Mouse (Mus musculus) cerebellum, adult 2 months (tissue): Measurements from ENCODE around the gene Col17a1. TPM values are rescaled to one million over a fixed set of nuclear protein-coding genes. Genes with fewer than 3 reads are reported as not detected.

Experiments
- DNase-seq, 2 experiments: peaks; one replicate each; pipeline ENCODE4 v3.0.0; 2021
- H3K27ac ChIP-seq: fragments of 200-500 bp; 2 replicates; pipeline ENCODE4 v1.5.1; 2012; ENCODE audit warnings: low read length, control low read depth, inconsistent platforms; ENCODE audit not compliant: insufficient read depth
- H3K27me3 ChIP-seq: fragments of 200-500 bp; 2 replicates; pipeline ENCODE4 v1.6.1; 2012; ENCODE audit warnings: inconsistent platforms, mild to moderate bottlenecking, low read length, moderate library complexity; ENCODE audit not compliant: control insufficient read depth, insufficient read depth
- H3K4me1 ChIP-seq: fragments of 200-500 bp; 2 replicates; pipeline ENCODE4 v1.6.1; 2011; ENCODE audit warnings: low read length; ENCODE audit not compliant: control insufficient read depth, insufficient read depth
- H3K4me3 ChIP-seq: fragments of 200-500 bp; replicated peaks from 2 replicates; pipeline ENCODE3; 2011; ENCODE audit warnings: mild to moderate bottlenecking, low read depth, low read length, control low read depth; ENCODE audit not compliant: insufficient read depth
- CTCF ChIP-seq: fragments of 200-500 bp; IDR thresholded peaks from 2 replicates; pipeline ENCODE4 v1.5.1; 2011; ENCODE audit warnings: low read depth, mild to moderate bottlenecking, control low read depth, low read length, moderate library complexity, borderline replicate concordance; ENCODE audit not compliant: insufficient read depth
- POLR2A ChIP-seq: fragments of 200-500 bp; IDR thresholded peaks from 2 replicates; pipeline ENCODE4 v1.6.1; 2011; ENCODE audit warnings: low read length, control low read depth, borderline replicate concordance; ENCODE audit not compliant: insufficient read depth
- WGBS: fragments of 180-500 bp; shearing (Covaris S2); methylation state at CpG from one replicate; pipeline ENCODE4 v1.1.7; 2018; 5-methylcytosine and 5-hydroxymethylcytosine counted together
- polyA plus RNA-seq: library from polyadenylated mRNA; depleted of rRNA; stranded (reverse); fragments of >200 nt; gene quantifications from 2 replicates; pipeline ENCODE4 v1.2.3, GENCODE M21; 2012

Gene Col17a1
- polyA plus RNA-seq, 1 experiment, result 3.6 TPM

GRCm38 (mm10) chr19:47716144-47716543, 24.2 kb upstream of the Col17a1 start:
- no peak overlapping the region for H3K27ac ChIP-seq
- 59% methylated on average over 2 of the region's 2 CpGs for WGBS
- no peaks in the 10 kb centered on the region for H3K4me1 ChIP-seq
- no peak for DNase-seq
- TF ChIP-seq POLR2A, result no peak
- no peak for TF ChIP-seq CTCF
- H3K4me3 ChIP-seq, result no peak overlapping the region
- no peaks in the 10 kb centered on the region for H3K27me3 ChIP-seq

- Histone ChIP-seq H3K27ac (no peak overlapping the region), H3K4me1 (no peaks in the 10 kb centered on the region), H3K4me3 (no peak overlapping the region), H3K27me3 (no peaks in the 10 kb centered on the region)
- DNase-seq, result no peak
- 78% methylated on average over 9 of the region's 9 CpGs for WGBS
- no peak for TF ChIP-seq CTCF
- TF ChIP-seq POLR2A, result no peak
Measured at GRCm38 (mm10) chr19:47713457-47713856, 21.6 kb upstream of the Col17a1 start.

GRCm38 (mm10) chr19:47710376-47710775, 18.5 kb upstream of the Col17a1 start:
- no peak for TF ChIP-seq POLR2A
- TF ChIP-seq CTCF, result no peak
- DNase-seq, result no peak
- 71% methylated on average over 4 of the region's 4 CpGs for WGBS

GRCm38 (mm10) chr19:47705772-47706309, 13.9 kb upstream of the Col17a1 start:
- Histone ChIP-seq H3K27me3 (no peaks in the 10 kb centered on the region), H3K4me3 (no peak overlapping the region), H3K4me1 (no peaks in the 10 kb centered on the region), H3K27ac (no peak overlapping the region)
- TF ChIP-seq POLR2A (no peak), CTCF (no peak)
- DNase-seq, result no peak
- WGBS, result 88% methylated on average over 8 of the region's 8 CpGs

More at GRCm38 (mm10) chr19:47710376-47710775, 18.5 kb upstream of the Col17a1 start:
- Histone ChIP-seq H3K4me1 (no peaks in the 10 kb centered on the region), H3K4me3 (no peak overlapping the region), H3K27ac (no peak overlapping the region), H3K27me3 (no peaks in the 10 kb centered on the region)

- Histone ChIP-seq H3K4me3 (no peak overlapping the region), H3K27me3 (no peaks in the 10 kb centered on the region), H3K27ac (no peak overlapping the region), H3K4me1 (no peaks in the 10 kb centered on the region)
- 68% methylated on average over 13 of the region's 13 CpGs for WGBS
- TF ChIP-seq CTCF (no peak), POLR2A (no peak)
- no peak for DNase-seq
Measured at GRCm38 (mm10) chr19:47705080-47705771, 13.3 kb upstream of the Col17a1 start.

GRCm38 (mm10) chr19:47700509-47700908, 8.6 kb upstream of the Col17a1 start:
- Histone ChIP-seq H3K27ac (no peak overlapping the region), H3K27me3 (no peaks in the 10 kb centered on the region), H3K4me3 (no peak overlapping the region), H3K4me1 (no peaks in the 10 kb centered on the region)
- TF ChIP-seq POLR2A (no peak), CTCF (no peak)
- WGBS, result 95% methylated on average over 8 of the region's 8 CpGs
- no peak for DNase-seq

GRCm38 (mm10) chr19:47699743-47700142, 7.8 kb upstream of the Col17a1 start:
- no peaks in the 10 kb centered on the region for H3K4me1 ChIP-seq
- no peak overlapping the region for H3K4me3 ChIP-seq
- no peak for TF ChIP-seq POLR2A
- TF ChIP-seq CTCF, result no peak
- no peak for DNase-seq
- 78% methylated on average over 9 of the region's 9 CpGs for WGBS
- no peaks in the 10 kb centered on the region for H3K27me3 ChIP-seq
- no peak overlapping the region for H3K27ac ChIP-seq

- Histone ChIP-seq H3K4me3 (no peak overlapping the region), H3K27ac (no peak overlapping the region), H3K27me3 (no peaks in the 10 kb centered on the region), H3K4me1 (no peaks in the 10 kb centered on the region)
- TF ChIP-seq CTCF (no peak), POLR2A (no peak)
- 72% methylated on average over 9 of the region's 9 CpGs for WGBS
- no peak for DNase-seq
Measured at GRCm38 (mm10) chr19:47698266-47698665, 6.4 kb upstream of the Col17a1 start.
